Comparison of ENCODE assay signal across 14 mouse cellular contexts in genomic region chr1:153733181-153733580, GRCm38 (mm10). TPM values are rescaled to one million over a fixed set of nuclear protein-coding genes. Genes with fewer than 3 reads are reported as not detected.
DNase-seq lines count a peak whose midpoint lies in the region; ATAC-seq and TF ChIP-seq lines count a peak whose summit lies in the region.
"Had no signal": no experiment of that assay in that cellular context is flagged by ENCODE, and none has a peak within 500 bp of the region (broad histone marks: within the 10 kb centered on the region; RNA-seq: fewer than 3 reads in every experiment).

No protein-coding gene starts in this region.

- H3K9me3 ChIP-seq in midbrain, embryonic 13.5 days: no peaks in the 10 kb centered on the region
- H3K9me3 ChIP-seq: embryonic facial prominence, embryonic 13.5 days; liver, embryonic 15.5 days; stomach, embryonic 15.5 days had no signal

- no peak overlapping the region for H3K9ac ChIP-seq in midbrain, embryonic 13.5 days (replicated peaks)
- H3K9ac ChIP-seq: embryonic facial prominence, embryonic 13.5 days; liver, embryonic 15.5 days; stomach, embryonic 15.5 days had no signal

- 33% methylated on average over 9 of the region's 9 CpGs for WGBS in midbrain, embryonic 13.5 days

- TF ChIP-seq CTCF in left cerebral cortex, adult 2 months (IDR thresholded peaks at IDR 0.05): no peak
- TF ChIP-seq CTCF in gastrocnemius, adult 2 months (IDR thresholded peaks at IDR 0.05): no peak

- peak; percentile 35; the same call in 1 of the 2 replicates for ATAC-seq in midbrain, embryonic 13.5 days

- peaks cover 16% of the 10 kb centered on the region for H3K27me3 ChIP-seq in midbrain, embryonic 13.5 days

- intact Hi-C loops in left cerebral cortex, postnatal 4 days (cut with DNase I): no loop called here
- intact Hi-C loops in left cerebral cortex, adult 2 months (cut with DNase I): no loop called here
- intact Hi-C loops in gastrocnemius, adult 2 months (cut with DNase I): no loop called here

- H3K4me3 ChIP-seq in left cerebral cortex, adult 2 months: no peak overlapping the region
- no peak overlapping the region for H3K4me3 ChIP-seq in midbrain, embryonic 13.5 days (replicated peaks)
- H3K4me3 ChIP-seq in gastrocnemius, adult 2 months: no peak overlapping the region
- H3K4me3 ChIP-seq: embryonic facial prominence, embryonic 13.5 days; liver, embryonic 15.5 days; stomach, embryonic 15.5 days had no signal

- H3K4me2 ChIP-seq in midbrain, embryonic 13.5 days (replicated peaks): no peak overlapping the region
- H3K4me2 ChIP-seq: embryonic facial prominence, embryonic 13.5 days; liver, embryonic 15.5 days; stomach, embryonic 15.5 days had no signal

- H3K27ac ChIP-seq in left cerebral cortex, adult 2 months: no peak overlapping the region
- no peak overlapping the region for H3K27ac ChIP-seq in midbrain, embryonic 13.5 days
- no peak overlapping the region for H3K27ac ChIP-seq in gastrocnemius, adult 2 months
- H3K27ac ChIP-seq: embryonic facial prominence, embryonic 13.5 days; liver, embryonic 15.5 days; stomach, embryonic 15.5 days had no signal

- DNase-seq in left cerebral cortex, postnatal 4 days: peak; percentile 58
- DNase-seq in left cerebral cortex, adult 2 months (ENCODE audit: extremely low spot score in 1 of 2, low spot score in 2 of 2): no peak
- DNase-seq in forelimb bud, embryonic 11.5 days (ENCODE audit: low read depth, low spot score): peak; percentile 31
- peak; percentile 75 for DNase-seq in thymus, postnatal 14 days
- DNase-seq in gastrocnemius, adult 2 months: no peak
- no peak for DNase-seq in frontal cortex, postnatal 14 days (ENCODE audit: low spot score in 2 of 2)
- DNase-seq: gastrocnemius, postnatal 36 days; kidney, adult 2 months; layer of hippocampus, postnatal 36 days had no signal

- peaks cover 52% of the 10 kb centered on the region for H3K4me1 ChIP-seq in midbrain, embryonic 13.5 days (replicated peaks)
- H3K4me1 ChIP-seq: liver, embryonic 15.5 days had no signal

- H3K36me3 ChIP-seq in midbrain, embryonic 13.5 days: no peaks in the 10 kb centered on the region
- H3K36me3 ChIP-seq: embryonic facial prominence, embryonic 13.5 days; liver, embryonic 15.5 days; stomach, embryonic 15.5 days had no signal

RNA-seq across cellular contexts. Expression of gene Rgs16, which starts 7.0 kb away (rescaled TPM):
- 1 to 10 TPM; 7.2 to 7.8 TPM for total RNA-seq in left cerebral cortex, postnatal 4 days (2021)
- 10 to 100 TPM in 1 of 2 experiments, 1 to 10 TPM in 1; 8.9 to 11.0 TPM for total RNA-seq in left cerebral cortex, adult 2 months (2021)
- 34.5 and 34.6 TPM in 2 replicates for polyA plus RNA-seq in midbrain, embryonic 13.5 days (2015; fragmentation: Nextera tagmentation; extraction: Ambion mirVana)
- total RNA-seq in gastrocnemius, adult 2 months (2021): 1 to 10 TPM in 1 of 2 experiments, under 1 TPM in 1; 0.59 to 1.8 TPM

RNA-seq across cellular contexts. Expression of gene Rnasel, which starts 16.0 kb away (rescaled TPM):
- 10 to 100 TPM; 33.7 to 34.4 TPM for total RNA-seq in left cerebral cortex, postnatal 4 days (2021)
- 10 to 100 TPM; 10.9 to 12.5 TPM for total RNA-seq in left cerebral cortex, adult 2 months (2021)
- 57.3 and 62.8 TPM in 2 replicates for polyA plus RNA-seq in midbrain, embryonic 13.5 days (2015; fragmentation: Nextera tagmentation; extraction: Ambion mirVana)
- total RNA-seq in gastrocnemius, adult 2 months (2021): 1 to 10 TPM in 1 of 2 experiments, under 1 TPM in 1; 0.92 to 1.1 TPM
- total RNA-seq: ES-E14 had no signal

Comparison
In these comparisons a context has a peak if more than half of its experiments do, and no peak if none do; other contexts are left out.
1. DNase-seq: peak in left cerebral cortex, postnatal 4 days (single experiment), forelimb bud, embryonic 11.5 days (single experiment) and thymus, postnatal 14 days (single experiment); none in left cerebral cortex, adult 2 months (0 of 2), gastrocnemius, adult 2 months (single experiment) and frontal cortex, postnatal 14 days (0 of 2).
2. RNA of gene Rnasel, which starts 16.0 kb away (total RNA-seq): 33.7 to 34.4 TPM in left cerebral cortex, postnatal 4 days and 10.9 to 12.5 TPM in left cerebral cortex, adult 2 months; 0.92 to 1.1 TPM in gastrocnemius, adult 2 months; every median in the first group is over 4 times any median in the second.